Mouse (Mus musculus) mouse trophoblast stem cell (cell line): ENCODE results near the gene Coq10a.
"Not testable (repeated sequence)": the region's sequence is repeated elsewhere in the genome, so short reads cannot be mapped to it uniquely, and the experiment has no call there.

ENCODE experiments used
- in situ Hi-C, 2 experiments: fragments of 300-500 bp; cut with MseI, MboI; formaldehyde crosslinking; loops; 2 replicates in 1 of 2; 3 replicates in 1 of 2; pipeline ENCODE4 v1.15.1; 2025

Gene Coq10a

DNA sequence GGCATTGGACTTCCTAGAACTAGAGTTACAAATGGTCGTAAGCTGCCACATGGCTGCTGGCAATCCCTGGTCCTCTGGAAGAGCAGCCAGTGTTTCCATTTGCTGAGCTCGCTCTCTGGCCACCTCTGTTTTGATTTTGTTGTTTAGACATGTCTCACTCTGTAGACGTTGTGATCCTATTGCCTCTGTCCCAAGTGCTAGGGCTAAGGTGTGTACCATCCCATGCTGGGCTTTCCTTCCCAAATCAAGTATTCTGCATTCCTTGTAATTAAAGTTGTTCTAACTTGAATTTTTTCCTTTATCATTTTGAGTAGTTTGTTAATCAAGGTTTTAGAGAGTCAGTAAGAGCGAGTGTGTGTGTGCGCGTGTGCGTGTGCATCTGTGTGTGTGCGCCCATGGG, 21.3 kb downstream of the Coq10a start:
- in situ Hi-C loops = no loop called here

DNA sequence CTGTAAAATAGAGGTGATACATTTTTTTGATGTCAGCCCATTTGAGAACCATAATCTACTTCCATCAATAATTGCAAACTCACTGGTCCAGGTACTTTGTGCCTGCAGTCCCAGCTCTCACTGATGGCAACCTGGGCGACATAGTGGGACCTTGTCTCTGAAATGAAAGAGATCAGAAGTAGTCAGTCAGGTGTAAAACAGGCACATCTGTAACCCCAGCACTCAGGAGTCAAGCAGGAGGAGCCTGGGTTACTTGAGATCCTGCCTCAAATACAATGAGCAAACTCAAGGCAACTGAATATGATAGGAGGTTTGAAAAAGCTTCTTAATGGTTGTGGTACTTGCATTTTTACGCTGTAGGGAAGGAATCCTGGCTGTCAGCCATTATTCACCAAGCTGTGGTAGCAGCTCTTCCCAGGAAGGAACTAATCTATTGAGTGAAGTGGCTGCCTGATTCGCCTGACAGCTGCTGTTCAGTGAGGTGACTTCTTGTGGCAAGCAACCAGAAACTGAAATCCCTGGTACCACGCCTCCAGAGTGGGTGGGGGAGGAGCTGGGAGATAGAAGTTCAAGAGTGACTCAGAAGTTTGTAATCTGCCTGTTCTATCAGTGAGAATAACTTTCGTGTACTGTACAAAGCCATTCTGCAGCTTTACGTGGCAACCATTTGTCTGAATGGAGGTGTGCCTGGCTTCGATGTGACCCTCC, 24.1 kb downstream of the Coq10a start:
- in situ Hi-C loops = no loop called here

DNA sequence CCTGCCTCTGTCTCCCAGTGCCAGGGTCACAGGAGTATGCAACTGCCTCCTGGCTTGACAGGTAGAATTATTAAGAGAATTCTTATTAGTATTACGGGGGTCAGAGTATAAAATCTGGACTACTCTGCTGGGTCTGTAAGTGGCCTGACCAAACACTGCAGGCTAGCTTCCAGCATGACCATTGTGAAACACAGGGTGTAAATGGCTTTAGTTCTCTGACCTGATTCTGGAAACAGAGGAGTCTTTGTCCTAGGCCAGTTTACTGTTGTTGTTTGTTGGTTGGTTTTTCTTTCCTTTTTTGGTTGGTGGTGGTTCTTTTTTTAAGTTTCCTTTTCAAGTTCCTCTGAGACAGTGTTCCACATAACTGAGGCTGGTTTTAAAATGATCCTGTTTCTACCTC, 25.4 kb downstream of the Coq10a start:
- in situ Hi-C loops = no loop called here

DNA sequence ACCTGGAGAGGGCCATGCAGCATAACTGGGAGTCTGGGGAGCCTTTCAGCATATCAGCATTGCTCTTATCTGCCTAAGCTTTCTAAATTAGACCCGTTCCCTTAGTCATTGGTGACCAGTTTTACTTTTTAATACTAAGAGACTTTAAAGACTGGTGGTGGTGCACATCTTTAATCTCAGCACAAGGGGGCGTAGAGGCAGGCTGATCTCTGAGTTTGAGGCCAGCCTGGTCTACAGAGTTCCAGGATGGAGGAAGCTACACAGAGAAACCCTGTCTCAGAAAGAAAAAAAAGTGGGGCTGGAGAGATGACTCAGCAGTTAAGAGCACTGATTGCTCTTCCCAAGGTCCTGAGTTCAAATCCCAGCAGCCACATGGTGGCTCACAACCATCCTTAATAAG, 28.5 kb downstream of the Coq10a start:
- in situ Hi-C loops = no loop called here

DNA sequence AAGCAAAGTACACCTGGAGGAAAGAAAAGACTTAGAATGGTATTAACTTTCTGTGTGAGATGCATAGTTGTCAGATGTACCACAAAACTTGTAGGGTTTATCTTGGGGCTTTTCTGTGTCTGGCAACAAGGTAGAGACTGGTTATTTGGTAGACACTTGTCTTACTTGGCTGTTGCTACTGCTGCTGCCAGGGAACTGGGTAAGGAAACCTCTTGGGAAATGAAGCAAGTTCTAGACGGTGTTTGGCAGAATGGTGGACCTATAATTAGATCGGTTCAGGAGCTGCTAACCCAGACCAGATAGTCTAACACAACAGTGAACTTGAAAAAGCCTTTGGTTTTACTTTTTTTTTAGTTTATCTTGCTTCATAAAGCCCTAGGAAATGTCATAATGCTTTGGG, 29.8 kb downstream of the Coq10a start:
- in situ Hi-C loops = no loop called here

DNA sequence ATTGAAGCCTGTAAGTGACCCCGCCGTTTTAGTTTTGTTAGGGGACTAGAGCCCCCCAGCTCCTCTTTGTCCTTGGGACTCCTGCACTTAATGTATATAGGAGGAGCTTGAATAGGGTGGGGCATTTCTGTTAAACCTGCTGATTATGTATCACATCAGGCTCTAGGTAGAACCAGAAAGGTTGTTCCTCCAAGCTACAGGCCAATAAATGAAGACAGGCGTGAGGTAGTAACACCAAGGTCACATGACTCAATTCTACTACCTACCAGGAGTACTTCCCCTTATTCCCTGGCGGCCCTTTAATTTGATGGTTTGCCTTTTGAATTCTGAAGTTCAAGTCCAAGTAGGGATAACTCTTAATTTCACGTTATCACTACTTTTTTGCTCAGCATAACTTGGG, 30.4 kb downstream of the Coq10a start:
- in situ Hi-C loops = no loop called here

DNA sequence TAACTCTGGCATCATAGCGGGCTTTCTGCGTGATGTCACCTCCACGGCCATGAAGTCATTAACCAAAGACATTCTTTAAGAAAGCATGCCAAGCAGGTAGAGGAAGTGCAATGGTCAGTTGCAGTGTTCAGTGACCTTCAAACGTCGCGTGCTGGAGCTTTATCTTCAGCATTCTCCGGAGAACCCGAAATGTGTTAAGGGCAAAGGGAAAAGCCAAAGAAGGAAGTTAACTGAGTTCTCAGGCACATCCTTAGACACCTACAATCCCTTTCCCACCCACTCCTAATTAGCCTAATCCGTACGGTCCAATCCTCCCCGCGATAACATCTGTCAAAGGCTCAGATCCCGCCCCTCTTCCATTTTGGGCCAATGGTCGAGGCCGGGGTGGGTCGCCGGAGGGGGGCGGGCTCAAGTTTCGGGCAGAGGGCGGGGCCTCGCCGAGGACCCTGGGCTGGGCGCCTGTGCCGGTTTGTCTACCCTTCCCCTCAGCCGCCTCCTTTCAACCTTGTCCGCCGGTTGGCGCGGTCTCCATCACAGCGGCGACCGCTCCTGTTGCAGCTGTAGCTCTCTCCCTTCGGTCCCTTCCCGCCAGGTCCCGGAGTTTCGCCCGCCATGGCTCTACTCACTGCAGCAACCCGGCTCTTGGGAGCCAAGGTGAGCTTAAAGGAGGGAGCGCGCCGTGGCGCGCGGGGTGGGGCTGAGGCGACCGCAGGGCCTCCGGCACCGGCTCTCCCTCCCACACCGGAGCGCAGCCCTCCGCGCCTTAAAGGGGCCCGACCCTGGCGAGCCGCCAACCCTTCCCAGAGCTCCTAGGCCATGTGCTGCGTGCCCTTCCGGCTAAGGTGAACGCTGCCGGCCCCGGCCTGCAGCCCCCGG, 31.3 kb downstream of the Coq10a start, which contains the start of gene Cs:
Cs (plus strand) TSS at position 429 of the 876 bp plus-strand sequence.
- in situ Hi-C loops = no loop called here

DNA sequence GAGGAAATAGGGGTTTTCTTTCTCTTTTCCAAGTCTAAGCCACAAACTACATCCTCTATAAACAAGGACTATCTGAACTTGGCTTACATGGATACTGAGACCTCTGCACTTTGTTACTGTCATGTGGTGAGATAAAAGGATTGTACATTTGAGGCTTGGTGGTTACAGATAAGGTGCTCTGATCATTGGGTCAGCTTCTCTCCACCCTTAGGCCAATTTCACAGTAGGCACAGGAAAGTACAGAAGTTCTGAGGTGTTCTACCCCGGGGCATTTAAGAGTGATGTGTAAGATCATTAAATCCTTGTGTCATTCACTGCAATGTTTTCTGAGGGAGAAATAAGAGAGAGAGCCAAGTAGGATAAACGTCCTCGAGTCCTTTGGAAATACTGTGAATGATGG, 32.2 kb downstream of the Coq10a start:
- in situ Hi-C loops = no loop called here

DNA sequence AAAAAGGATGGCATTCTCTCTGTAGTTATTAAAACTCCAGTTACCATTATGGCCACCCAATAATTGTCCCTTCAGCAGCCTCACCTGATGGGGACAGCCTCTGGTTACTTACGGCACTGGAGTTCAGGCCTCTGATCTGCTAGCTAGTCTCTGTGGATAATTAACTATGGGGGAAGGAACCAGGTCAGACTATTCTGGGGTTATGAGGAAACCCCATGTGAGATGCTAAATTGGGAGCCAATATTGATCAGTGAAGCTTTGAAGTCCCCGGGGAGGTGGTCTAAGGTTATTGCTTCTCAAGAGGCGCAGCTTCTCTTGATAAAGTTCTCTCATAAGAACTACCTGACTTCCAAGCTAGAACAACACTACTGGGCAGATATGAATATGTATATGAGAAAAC, 32.6 kb downstream of the Coq10a start:
- in situ Hi-C loops = no loop called here

DNA sequence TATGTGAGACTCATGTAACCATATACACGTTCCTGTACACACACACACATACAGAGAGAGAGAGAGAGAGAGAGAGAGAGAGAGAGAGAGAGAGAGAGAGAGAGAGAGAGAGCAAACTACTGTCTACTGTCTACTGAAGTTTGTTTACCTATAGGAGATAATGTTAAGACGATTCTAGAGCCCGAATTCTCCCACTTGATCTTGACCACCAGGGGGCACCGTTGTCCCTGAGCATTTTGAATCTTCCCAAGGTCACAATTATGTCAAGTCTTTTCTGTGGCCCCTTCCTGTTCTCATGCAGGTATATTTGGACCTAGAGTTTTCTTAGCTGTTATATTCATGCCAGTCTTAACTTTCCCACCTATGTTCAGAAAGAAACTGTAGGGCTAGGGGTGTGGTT, 33.2 kb downstream of the Coq10a start:
- in situ Hi-C loops = no loop called here

DNA sequence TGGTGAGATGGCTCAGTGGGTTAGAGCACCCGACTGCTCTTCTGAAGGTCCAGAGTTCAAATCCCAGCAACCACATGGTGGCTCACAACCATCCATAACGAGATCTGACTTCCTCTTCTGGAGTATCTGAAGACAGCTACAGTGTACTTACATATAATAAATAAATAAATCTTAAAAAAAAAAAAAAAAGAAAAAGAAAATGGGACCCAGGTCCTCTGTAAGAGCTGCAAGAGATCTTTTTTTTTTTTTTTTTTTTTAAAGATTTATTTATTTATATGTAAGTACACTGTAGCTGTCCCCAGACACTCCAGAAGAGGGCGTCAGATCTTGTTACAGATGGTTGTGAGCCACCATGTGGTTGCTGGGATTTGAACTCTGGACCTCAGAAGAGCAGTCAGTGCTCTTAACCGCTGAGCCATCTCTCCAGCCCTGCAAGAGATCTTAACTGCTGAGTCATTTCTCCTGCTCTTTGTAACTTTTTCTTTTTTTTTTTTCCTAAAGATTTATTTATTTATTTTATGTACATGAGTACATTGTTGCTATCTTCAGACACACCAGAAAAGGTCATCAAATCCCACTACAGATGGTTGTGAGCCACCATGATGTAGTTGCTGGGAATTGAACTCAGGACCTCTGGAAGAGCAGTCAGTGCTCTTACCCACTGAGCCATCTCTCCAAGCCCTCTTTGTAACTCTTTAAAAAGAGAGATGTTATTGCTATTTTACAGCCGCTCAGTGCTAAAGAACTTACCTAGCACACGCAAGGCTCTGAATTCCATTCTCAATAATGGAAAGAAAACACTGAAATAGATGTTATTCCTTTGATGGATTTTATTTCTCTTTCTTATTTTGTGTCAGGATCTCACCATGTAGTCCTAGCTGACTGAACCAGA, 36.2 kb downstream of the Coq10a start:
- in situ Hi-C loops = not testable (repeated sequence)

DNA sequence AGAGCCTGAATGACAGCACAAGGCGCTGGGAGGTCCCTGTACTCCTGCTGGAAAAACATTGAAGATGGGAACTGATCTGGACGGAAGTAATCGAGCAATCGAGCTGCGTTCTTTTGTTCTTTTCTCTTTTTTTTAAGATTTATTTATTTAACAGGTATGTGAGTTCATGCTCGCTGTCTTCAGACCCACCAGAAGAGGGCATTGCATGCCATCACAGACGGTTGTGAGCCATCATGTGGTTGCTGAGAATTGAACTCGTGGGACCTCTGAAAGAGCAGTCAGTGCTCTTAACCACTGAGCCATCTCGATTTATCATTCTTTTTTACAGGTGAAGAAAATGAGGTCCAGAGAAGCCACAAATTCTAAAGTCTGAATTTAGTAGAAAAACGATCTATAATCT, 41.2 kb downstream of the Coq10a start:
- in situ Hi-C loops = no loop called here

DNA sequence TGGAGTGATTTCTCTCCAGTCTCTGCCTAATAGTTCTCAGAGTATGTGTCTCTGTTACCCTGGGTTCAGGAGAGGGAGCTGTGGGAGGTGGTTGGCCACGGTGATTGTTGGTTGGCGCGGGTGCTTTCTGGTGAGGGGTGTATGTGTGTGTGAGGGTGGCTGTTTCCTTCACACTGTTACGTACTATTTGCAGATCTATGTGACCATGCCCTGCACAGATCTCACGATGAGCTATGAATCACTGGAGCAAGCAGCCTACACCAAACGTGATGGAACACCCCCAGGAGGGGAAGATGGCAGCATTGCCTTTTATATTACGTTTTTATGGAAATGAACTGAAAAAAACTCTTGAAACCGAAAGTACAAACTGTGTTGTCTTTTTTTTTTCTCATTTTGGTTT, 42.0 kb downstream of the Coq10a start:
- in situ Hi-C loops = no loop called here

DNA sequence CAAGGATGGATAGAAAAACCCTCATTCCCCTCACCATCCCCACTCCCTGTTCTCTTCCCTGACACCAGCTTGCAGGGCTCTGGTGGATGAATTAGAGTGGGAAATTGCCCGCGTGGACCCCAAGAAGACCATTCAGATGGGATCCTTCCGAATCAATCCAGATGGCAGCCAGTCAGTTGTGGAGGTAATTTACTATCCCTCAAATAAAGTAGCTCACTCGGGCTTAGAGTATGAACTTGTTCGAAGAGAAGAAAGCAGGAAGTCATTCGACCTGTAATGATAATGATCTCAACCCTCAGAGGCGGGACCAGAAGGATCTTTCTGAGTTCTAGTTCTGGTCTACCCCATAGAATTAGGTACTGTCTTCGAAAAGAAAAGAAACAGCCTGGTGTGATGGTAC, 45.3 kb downstream of the Coq10a start:
- in situ Hi-C loops = no loop called here

DNA sequence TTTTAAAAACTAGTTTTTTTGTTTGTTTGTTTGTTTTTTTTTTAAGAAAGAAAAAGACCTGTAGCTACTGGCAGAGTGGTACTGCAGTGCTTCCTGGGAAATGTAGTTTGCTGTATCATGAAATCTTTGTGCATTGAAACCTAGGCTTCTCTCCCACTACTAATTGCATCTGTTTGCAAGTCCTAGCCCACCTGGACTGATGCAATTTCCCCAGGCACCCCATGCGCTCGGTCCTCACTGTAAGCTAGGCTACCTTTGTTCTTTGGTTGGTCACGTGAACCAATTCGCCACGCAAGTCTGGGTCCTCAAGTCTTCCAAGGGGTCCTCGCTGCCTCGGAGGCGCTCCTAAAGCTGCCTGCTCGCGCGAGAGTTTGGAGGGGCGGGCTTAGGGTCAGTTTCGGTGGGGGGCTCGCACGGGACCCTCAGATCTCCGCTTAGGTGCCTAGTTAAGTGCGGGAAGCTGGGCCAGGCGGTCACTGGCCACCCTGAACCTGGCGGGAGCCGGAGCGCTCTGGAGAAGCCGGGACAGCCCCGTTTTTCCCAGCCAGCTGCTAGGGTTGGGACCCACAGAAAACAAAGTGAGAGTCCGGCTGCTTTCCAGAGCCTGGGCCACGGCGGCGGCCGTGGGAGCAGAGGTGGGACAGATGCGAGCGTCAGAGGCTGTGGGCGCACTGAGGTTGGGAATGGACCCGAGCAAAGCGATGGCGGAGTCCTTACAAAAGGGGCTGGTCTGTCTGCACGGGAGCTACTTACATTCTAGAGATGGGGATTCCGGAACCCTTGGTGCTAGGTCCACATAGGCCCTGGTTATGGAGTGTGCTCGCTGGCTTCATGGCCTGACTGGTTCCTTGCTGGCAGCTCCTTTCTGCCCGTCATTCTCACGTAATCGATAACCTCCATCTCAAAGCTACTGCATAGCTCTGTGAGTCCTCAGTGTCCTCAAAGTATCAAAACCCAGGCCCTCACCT, 46.4 kb downstream of the Coq10a start, which contains the start of gene Cnpy2:
Cnpy2 (plus strand) TSS at position 319 of the 968 bp plus-strand sequence.
- in situ Hi-C loops = no loop called here

DNA sequence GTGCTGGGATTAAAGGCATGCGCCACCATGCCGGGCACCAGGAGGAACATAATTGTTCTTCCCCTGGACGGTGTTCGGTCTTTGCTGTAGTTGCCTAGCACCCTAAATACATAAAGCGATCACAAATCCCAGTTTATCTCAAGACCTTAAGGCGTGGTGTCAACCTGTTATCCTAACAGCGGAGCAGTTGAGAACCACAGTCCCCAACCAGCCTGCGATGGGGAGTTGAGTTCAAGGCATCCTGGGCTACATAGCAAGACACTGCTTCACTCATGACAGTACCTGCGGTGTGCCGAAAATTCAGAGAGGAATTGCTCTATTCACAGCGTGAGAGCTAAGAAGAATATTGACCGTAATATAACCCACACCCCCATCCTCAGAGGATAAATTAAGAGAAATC, 47.2 kb downstream of the Coq10a start:
- in situ Hi-C loops = no loop called here

DNA sequence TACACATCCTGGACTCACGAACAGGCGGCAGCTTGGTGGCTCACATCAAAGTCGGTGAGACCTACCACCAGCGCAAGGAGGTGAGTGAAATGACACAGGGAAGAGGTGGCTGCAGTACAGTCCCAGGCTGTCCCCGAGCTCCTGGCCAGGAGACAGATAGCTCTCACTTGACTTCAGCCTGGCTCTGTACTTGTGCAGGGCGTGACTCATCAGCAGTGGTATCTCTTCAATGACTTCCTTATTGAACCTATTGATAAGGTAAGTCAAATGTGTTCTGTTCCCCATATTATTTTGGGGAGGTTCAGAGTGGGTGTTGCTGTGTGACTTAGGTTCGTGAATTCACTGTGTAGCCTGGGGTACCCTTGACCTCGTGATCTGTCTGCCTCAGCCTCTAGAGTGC, 53.2 kb downstream of the Coq10a start:
- in situ Hi-C loops = no loop called here
